Mouse (Mus musculus): ENCODE measurements around the gene Vmn1r221. TPM values are rescaled to one million over a fixed set of nuclear protein-coding genes. Genes with fewer than 3 reads are reported as not detected.
"Not testable (repeated sequence)": the region's sequence is repeated elsewhere in the genome, so short reads cannot be mapped to it uniquely, and the experiment has no call there.

Vmn1r221 gene
- total RNA-seq (2021) = not detected
- long read RNA-seq, experiment 1 = 0 reads
- long read RNA-seq, experiment 2 = 0 reads

GRCm38 (mm10) chr13:23213827-23214226, at the start of gene Vmn1r221:
TSS of gene Vmn1r221 (plus strand) at chr13:23214127.
- DNase-seq = not testable (repeated sequence)

- DNase-seq = not testable (repeated sequence)
Observed at GRCm38 (mm10) chr13:23166471-23166870, 47.5 kb upstream of the Vmn1r221 start.

GRCm38 (mm10) chr13:23187875-23188274, 26.1 kb upstream of the Vmn1r221 start, which contains the start of gene Vmn1r220:
TSS of gene Vmn1r220 (minus strand) at chr13:23187975.
- DNase-seq = no peak

GRCm38 (mm10) chr13:23203885-23204284, 10.0 kb upstream of the Vmn1r221 start:
- not testable (repeated sequence) for DNase-seq

DNA sequence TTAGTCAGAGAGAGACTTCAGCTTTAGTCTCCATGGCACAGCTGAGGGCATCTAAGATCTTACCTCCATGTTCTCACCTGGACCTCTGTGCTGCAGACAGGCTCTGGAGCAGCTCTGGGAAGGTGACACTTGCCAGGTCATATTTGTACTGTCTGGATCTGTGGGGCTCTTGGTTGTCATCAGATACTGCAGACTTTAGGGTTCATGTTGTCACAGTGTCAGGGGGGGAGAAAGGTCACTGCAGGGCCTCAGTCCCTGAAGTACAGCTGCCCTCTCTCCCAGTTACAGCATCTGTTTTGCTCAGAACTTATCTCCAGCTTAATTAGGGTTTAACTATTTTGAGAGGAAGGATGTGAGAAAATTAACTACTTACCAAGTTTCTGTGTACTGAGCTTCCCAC, 21.9 kb downstream of the Vmn1r221 start, which contains the start of gene Vmn1r222:
TSS of gene Vmn1r222 (minus strand) at position 101 of the 400 bp plus-strand sequence.
- DNase-seq = not testable (repeated sequence)

GRCm38 (mm10) chr13:23246834-23247233, 32.9 kb downstream of the Vmn1r221 start, which contains the start of gene Vmn1r223:
TSS of gene Vmn1r223 (plus strand) at chr13:23247134.
- not testable (repeated sequence) for DNase-seq

DNA sequence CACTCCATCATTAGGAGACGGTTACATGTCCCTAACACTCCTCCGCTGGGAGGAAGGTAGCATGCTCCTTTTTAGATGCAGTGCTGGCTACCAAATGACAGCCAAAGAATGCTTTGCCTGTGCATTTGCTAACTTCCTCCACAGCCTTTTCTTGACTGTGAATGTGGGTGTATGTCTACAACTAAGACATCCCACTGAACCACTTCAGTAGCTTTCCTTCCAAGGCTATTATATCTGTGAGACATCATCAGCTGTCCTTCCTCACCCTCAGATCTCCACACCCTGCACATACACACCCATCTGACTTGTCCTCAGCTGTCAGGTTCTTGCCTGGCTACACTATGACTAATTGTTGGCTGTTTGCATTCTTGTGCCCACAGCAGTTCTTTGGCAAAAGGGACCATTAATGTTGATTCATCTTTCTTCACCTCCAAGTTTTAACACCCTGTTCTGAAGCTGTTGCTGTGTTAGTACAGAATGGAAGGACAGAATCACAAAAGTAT, 44.7 kb downstream of the Vmn1r221 start:
- DNase-seq = no peak

- DNase-seq = not testable (repeated sequence)
Observed at GRCm38 (mm10) chr13:23268606-23269005, 54.7 kb downstream of the Vmn1r221 start.

DNA sequence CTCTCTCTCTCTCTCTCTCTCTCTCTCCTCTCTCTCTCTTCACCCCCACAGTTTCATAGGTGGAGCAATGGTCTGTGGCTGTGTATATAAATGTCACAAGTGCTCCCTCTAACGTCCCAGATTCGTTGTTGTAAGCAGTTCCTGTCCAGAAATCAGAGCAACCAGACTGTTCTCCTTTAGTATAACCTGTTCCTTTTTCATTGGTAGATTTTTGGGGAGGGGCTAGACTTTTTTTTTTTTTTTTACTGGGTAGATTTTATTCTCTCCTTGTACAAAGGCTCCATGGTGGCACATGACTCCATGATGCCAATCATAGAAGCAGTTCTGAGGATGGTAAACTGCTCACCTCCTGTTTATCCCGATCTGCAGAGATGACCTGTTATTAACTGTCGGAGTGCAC, 55.2 kb downstream of the Vmn1r221 start:
- DNase-seq = not testable (repeated sequence)

- no peak for DNase-seq
Observed at GRCm38 (mm10) chr13:23269681-23270080, 55.8 kb downstream of the Vmn1r221 start.

DNA sequence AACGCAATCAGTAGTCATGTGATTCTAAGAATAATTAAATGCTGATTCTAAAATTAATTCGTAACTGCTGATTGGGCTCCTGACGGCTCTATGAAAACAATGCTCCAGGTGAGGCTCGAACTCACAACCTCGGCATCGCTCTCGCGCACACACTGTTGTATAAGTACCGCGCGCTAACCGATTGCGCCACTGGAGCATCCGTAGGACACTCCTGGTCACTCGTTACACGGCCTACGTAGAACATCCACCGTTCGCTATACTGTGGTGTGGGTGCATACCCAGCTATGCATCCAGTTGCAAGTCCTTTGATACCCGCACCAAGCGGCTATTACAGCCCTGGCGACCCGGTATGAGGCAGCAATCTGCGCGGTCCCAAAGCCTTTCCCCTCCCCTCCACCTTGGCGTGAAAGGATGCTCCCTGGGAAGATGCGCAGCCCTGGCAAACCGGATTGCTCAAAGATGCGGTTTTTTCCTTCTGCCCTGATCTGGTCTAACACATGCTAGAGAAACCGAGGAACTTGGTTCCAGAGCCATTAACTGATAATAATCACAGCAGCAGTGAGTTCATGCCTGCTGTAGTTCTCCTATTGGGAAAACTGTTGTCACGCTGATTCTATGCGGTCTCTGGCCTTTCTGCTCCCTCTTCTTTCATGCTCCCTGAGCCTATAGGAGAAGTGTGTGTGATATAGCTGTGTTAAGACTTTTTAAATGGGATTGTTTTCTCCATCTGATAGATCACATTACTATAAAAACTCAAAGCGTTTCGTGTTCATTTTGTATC, 56.6 kb downstream of the Vmn1r221 start:
- DNase-seq = no peak

Other genes with a start within 250 kb of the Vmn1r221 start
- gene Vmn1r213, start 206.5 kb upstream of the Vmn1r221 start, total RNA-seq (2021) = not detected
- not detected for gene Vmn1r214, start 183.7 kb upstream of the Vmn1r221 start, total RNA-seq (2021)
- gene Vmn1r215, start 146.1 kb upstream of the Vmn1r221 start, total RNA-seq (2021) = not detected
- not detected for gene Vmn1r217, start 95.9 kb upstream of the Vmn1r221 start, total RNA-seq (2021)
- not detected for gene Vmn1r218, start 81.0 kb upstream of the Vmn1r221 start, total RNA-seq (2021)
- gene Vmn1r219, start 54.8 kb upstream of the Vmn1r221 start, total RNA-seq (2021) = not detected
- gene Vmn1r220, start 26.2 kb upstream of the Vmn1r221 start, total RNA-seq (2021) = not detected
- gene Vmn1r222, start 21.8 kb downstream of the Vmn1r221 start, total RNA-seq (2021) = not detected
- gene Vmn1r223, start 33.0 kb downstream of the Vmn1r221 start, total RNA-seq (2021) = not detected
- gene Zfp322a, start 155.1 kb downstream of the Vmn1r221 start, total RNA-seq (2021) = 10 to 100 TPM in 1 of 2 experiments, 1 to 10 TPM in 1; 8.8 to 10.3 TPM
- 1 to 10 TPM; 2.9 to 3.7 TPM for gene Abt1, start 209.7 kb downstream of the Vmn1r221 start, total RNA-seq (2021)